Mouse (Mus musculus) G1E (cell line): Measurements from ENCODE around the gene Lrrn4cl.

ENCODE experiments used
- CTCF ChIP-seq: IDR thresholded peaks from 2 replicates; pipeline ENCODE4 v1.5.1; 2012; ENCODE audit warnings: low read depth, low read length, inconsistent platforms, mixed read lengths
- GATA1 ChIP-seq: IDR thresholded peaks from 2 replicates; pipeline ENCODE4 v1.6.1; 2012; ENCODE audit warnings: borderline replicate concordance, low read length, inconsistent platforms, mixed read lengths
- GATA2 ChIP-seq: IDR thresholded peaks from 2 replicates; pipeline ENCODE4 v1.6.1; 2012; ENCODE audit warnings: low read depth, low read length, inconsistent platforms, borderline replicate concordance
- TAL1 ChIP-seq: conservative IDR thresholded peaks from 2 replicates; pipeline ENCODE4 v1.6.1; 2012; ENCODE audit warnings: low read depth, low read length, inconsistent platforms, mixed read lengths

DNA sequence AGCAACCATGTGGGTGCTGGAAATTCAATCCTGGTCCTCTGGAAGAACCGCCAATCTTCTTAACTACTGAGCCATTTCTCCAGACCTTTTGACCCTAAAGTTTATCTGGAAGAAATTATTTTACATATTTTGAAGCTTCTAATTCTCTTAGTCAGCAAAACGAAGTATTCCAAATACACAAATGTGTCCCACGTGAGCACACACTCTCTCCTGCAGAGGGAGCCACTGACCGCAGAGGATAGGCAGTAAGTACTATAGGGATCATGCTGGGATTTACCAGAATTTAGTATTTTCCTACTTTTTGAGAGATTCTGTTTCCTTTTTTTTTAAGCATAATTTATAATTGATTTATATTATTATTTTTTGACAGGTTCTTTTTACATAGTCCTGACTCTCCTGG, 7.1 kb downstream of the Lrrn4cl start:
- TF ChIP-seq CTCF (peak; percentile 28; the same call in 1 of the 2 replicates), GATA1 (no peak), TAL1 (no peak), GATA2 (no peak)
